Mouse (Mus musculus) T-cell, adult 2 months (primary cell): ENCODE measurements around the gene Efhd2.
A peak's percentile ranks its signal among the peaks of the same experiment; 100 is the strongest.

Experiments used
- DNase-seq: peaks from one replicate; pipeline ENCODE4 v3.0.0; 2022; ENCODE audit warnings: low spot score

Gene Efhd2

GRCm38 (mm10) chr4:141879875-141880274 lies 5.2 kb upstream of the Efhd2 start:
- DNase-seq, result no peak

- no peak for DNase-seq
These were observed 4.4 kb upstream of the Efhd2 start for GRCm38 (mm10) chr4:141879074-141879473.

DNA sequence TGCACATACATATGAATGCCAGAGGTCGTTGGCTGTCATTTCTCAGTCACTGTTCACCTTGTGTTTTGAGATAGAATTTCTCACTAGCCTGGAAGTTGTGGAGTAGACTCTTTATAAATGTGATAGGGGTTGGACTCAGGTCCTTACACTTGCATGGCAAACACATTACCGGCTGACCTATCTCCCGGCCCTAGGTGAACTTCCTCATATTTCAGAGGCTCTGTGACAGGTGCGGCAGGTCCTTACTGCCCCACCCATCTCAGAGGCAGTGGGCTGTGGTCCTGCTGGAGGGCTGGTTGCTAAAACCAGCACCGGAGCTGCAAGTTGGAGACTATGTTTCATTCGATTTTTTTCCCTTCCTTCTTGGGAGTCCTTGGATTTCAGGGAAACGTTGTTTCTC lies 3.9 kb upstream of the Efhd2 start:
- DNase-seq, result no peak

DNA sequence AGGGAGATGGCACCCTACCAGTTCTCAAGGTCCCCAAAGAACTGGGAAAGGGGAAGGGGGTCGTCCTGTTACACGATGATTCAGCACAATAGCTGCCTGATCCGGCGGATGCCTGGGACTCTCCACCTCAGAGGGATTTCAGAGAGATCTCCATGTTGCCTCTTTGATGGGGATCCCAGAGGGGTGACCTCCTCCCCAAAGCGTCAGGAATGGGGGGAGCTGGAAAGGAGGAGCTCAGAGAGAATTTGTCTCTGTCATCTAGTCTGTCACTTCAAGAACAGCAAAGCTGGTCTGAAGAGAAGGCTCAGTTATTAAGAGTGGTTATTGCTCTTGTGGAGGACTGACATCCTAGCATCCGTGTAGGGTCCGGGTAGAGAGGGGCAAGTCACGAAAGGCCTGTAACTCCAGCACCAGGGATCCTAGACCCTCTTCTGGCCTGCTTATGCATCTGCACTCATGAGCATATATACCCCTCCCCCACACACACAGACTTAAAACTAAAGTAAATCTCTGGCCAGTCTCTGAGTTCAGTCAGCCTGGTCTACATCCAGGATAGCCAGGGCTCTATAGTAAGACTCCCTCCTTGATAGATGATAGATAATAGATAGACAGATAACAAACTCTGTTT lies 875 bp upstream of the Efhd2 start:
- no peak for DNase-seq

GRCm38 (mm10) chr4:141874111-141874600 lies 564 bp downstream of the Efhd2 start:
- peak; percentile 8 for DNase-seq

DNA sequence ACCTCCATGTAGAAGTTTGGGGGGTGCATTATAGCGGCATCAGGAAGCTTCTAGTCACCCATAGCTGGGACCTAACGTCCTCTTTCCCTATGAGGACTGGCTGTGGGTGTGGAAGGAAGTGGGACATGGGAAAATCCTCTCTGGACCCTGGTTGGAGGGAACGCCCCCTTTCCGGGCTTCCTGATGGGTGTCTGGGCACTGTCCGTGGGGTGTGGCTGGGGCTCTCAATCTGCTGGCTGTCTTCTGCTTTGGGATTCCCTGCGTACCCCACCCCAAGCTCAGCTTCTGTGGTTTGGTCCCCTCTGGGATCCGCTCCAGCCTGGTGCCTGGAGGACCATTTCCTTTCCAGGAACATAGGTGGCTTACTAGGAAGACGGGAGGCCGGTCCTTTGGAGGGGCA lies 1.7 kb downstream of the Efhd2 start:
- no peak for DNase-seq

DNA sequence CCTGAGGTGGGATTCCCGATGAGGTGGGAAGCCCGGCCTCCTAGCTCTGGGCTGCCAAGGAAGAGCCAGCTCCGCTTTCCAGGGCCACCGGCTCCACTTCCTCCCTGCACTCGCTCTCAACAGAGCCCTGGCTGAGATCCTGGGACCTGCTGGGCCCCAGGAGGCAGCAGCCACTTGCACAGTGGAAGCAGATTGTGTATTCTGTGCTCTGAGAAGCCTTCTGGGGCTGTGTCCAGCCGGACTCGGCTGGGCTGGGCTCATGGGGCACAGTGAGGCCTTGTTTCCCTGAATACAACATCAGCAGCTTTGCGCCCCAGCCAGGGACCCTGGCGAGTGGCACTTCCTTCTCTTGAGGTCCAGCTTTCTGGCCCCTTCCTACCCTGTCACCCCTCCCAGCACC lies 2.8 kb downstream of the Efhd2 start:
- no peak for DNase-seq

DNA sequence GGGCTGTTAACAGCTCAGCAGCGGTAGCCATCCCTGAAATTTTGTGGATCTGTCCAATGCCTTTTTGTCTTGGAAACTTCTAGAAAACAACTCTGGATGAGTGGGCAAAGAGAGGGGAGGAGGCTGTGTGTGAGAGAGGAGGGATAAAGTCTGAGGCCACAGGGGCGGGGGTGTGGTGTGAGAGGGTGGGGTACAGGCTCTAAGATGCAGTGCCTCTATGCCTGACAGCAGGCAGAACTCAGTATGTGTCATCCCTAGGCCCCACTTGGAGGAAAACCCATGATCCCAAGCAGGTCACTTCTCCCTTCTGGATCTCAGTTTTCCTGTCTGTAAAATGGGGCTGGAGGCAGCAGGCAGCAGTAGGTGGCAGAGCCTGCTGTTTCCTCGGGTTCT lies 3.4 kb downstream of the Efhd2 start:
- DNase-seq, result no peak

DNA sequence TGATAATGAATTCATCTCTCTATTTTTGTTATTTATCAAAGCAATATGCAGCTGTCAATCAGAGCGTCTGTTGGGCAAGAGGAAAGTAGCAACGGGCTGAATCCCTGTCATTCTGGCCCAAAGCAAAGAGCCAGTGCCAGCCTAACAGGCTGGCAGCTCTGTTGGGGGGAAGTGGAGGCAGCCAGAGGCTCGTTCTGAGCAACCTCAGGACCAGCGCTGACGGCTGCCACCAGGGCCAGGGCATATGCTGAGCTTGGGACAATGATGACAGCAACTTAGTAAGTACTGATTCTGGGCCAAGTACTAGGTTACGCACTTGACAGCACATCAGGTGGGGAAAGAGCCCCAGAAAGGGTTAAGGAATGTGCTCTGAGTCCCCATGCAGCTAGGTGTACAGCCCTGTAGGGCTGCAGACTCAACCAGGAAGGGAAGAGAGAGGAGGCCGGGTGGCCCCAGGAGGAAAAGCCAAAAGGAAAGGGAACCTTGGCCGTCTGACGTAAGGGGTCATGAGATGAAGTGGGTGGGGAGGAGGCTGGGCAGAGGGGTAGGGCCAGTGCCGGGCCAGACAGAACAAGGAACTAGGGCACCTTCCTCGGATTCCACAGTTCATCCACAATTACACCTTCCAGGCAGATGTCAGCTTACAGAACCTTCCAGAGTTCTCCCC lies 3.9 kb downstream of the Efhd2 start:
- DNase-seq, result no peak

GRCm38 (mm10) chr4:141869436-141870215 lies 5.1 kb downstream of the Efhd2 start:
- DNase-seq, result no peak

GRCm38 (mm10) chr4:141868051-141868450 lies 6.7 kb downstream of the Efhd2 start:
- no peak for DNase-seq

GRCm38 (mm10) chr4:141867498-141867897 lies 7.2 kb downstream of the Efhd2 start:
- DNase-seq, result no peak

- no peak for DNase-seq
These were observed 7.7 kb downstream of the Efhd2 start for GRCm38 (mm10) chr4:141866933-141867490.

- no peak for DNase-seq
These were observed 9.1 kb downstream of the Efhd2 start for GRCm38 (mm10) chr4:141865600-141865999.

GRCm38 (mm10) chr4:141865006-141865405 lies 9.7 kb downstream of the Efhd2 start:
- no peak for DNase-seq

- DNase-seq, result no peak
These were observed 10.2 kb downstream of the Efhd2 start for GRCm38 (mm10) chr4:141864506-141864905.

- peak; percentile 12 for DNase-seq
These were observed 10.9 kb downstream of the Efhd2 start for GRCm38 (mm10) chr4:141863726-141864280.

DNA sequence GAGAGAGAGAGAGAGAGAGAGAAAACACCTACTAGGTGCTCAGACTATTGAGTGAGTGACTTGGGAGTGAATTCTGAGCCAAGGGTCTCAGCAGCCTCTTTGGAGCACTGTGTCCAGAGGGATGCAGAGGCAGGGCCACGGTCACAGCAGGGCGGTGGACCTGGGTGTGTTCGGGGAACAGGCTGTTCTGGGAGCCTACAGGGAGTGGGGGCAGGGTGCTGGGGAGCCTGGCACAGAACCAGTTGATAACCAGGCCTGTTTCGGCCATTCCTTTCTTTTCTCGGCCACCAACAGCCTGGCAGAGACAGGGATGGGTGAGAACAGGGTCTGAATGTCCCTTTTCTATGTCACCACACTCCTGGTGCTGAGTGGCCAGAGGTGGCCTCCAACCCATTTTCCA lies 11.9 kb downstream of the Efhd2 start:
- no peak for DNase-seq

DNA sequence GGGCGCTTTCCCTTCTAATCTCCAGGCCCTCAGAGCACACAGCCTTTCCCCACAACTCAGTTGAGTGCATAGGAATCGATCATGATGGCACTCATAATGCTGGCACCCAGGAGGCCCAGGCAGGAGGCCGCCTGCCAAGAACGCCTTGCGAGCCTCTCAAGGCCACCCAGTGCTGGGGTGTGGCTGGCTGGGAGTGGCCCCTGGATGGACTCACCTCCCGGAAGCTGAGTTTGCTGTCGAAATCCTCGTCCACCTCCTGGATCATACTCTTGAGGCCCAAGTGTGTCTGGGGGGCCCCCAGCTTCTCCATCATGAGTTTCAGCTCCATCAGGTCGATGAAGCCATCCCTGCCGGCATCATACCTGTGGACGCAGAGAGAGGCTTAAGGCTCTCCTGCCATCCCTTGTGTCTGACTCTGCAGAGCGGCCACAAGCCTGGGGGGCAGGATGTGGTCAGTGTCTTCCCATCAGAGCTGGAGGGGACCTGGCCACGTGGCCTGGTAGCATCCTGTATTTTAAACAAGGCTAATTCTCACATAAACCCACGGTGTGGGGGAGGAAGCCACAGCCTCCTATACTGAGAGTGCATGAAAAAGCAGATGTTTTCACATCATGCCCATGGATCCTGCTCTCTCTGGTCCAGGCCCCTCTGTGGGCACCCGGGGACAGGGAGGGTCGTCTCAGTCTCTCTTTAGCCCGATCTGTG lies 13.0 kb downstream of the Efhd2 start:
- peak; percentile 37 for DNase-seq

DNA sequence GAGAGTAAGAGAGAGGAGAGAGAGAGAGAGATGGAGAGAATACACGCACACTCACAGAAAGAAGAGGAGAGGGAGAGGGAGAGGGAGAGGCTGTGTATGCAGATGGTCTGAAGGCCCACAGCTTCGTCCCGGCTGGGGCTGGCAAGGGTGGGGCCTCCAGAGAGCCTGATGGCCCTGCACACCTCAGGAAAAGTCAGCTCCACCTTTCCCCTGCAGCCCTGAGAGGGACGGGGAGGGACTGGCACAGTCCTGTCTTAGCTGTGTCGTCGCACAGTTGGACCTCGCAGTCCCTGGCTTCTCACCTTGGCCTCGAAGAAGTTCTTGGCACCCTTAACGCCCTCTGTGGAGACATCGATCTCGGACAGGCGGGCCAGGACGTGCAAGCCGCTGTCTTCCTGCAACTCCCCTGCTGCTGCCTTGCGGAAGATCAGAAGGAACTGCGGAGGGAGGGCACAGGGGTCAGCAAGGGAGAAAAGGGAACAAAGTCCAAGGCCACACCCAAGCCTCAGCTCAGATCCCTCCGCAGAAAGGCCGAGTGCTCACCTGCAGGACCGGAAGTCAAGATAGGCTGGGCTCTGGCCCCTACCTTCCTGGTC lies 14.4 kb downstream of the Efhd2 start:
- DNase-seq, result no peak

- DNase-seq, result no peak
These were observed 15.4 kb downstream of the Efhd2 start for GRCm38 (mm10) chr4:141859351-141859750.
